Mouse (Mus musculus): ENCODE measurements around the gene Trappc1. TPM values are rescaled to one million over a fixed set of nuclear protein-coding genes. Genes with fewer than 3 reads are reported as not detected.

The Trappc1 gene
- polyA plus RNA-seq, 1 experiment from 2014 or later: 182 TPM

DNA sequence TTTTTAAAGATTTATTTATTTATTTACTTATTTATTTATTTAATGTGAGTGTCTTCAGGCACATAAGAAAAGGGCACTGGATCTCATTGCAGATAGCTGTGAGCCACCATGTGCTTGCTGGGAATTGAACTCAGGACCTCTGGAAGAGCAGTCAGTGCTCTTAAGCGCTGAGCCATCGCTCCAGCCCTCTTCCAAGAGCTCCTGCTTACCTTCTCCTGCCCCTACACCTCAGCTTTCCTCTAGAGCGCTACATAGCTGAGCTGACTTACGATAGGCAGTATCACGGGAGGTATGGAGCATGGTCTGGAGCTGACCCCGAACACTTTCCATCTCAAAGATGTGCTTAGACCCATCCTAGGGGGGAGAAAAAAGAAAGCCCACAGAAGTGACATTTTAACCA is 2.2 kb upstream of the Trappc1 start:
- TF ChIP-seq CTCF (IDR thresholded peaks at IDR 0.05; ENCODE audit: low read depth): no peak
- no peaks in the 10 kb centered on the region for H3K9me3 ChIP-seq (ENCODE audit: control insufficient read depth)
- H3K4me3 ChIP-seq (ENCODE audit: low read depth, low read length): no peak overlapping the region
- 0 out of 2 replicates have a peak, but pooled peaks cover 2% of the 10 kb centered on the region for H3K4me1 ChIP-seq (replicated peaks; ENCODE audit: control insufficient read depth, insufficient read depth, low read length)
- ATAC-seq: no peak
- H3K36me3 ChIP-seq (ENCODE audit: control insufficient read depth, insufficient read depth): peaks cover 28% of the 10 kb centered on the region
- H3K9ac ChIP-seq (ENCODE audit: low read depth, low read length): no peak overlapping the region
- no peak overlapping the region for H3K27ac ChIP-seq (ENCODE audit: low read depth, low read length)
- no peaks in the 10 kb centered on the region for H3K27me3 ChIP-seq (replicated peaks; ENCODE audit: control insufficient read depth, insufficient read depth, low read length)
- WGBS: 93% methylated on average over 6 of the region's 6 CpGs
- 0 out of 2 replicates have a peak overlapping the region, but pooled peaks have one; percentile 76 for H3K4me2 ChIP-seq (replicated peaks; ENCODE audit: low read depth)

- Histone ChIP-seq H3K27ac (ENCODE audit: low read depth, low read length) (no peak overlapping the region), H3K27me3 (replicated peaks; ENCODE audit: control insufficient read depth, insufficient read depth, low read length) (peaks cover 2% of the 10 kb centered on the region; the same call in 1 of the 2 replicates), H3K4me2 (replicated peaks; ENCODE audit: low read depth) (peak overlapping the region; percentile 76; the same call in 1 of the 2 replicates), H3K4me1 (replicated peaks; ENCODE audit: control insufficient read depth, insufficient read depth, low read length) (0 out of 2 replicates have a peak, but pooled peaks cover 2% of the 10 kb centered on the region), H3K36me3 (ENCODE audit: control insufficient read depth, insufficient read depth) (peaks cover 24% of the 10 kb centered on the region), H3K4me3 (ENCODE audit: low read depth, low read length) (no peak overlapping the region), H3K9ac (ENCODE audit: low read depth, low read length) (peak overlapping the region; percentile 23; the same call in 1 of the 2 replicates), H3K9me3 (ENCODE audit: control insufficient read depth) (no peaks in the 10 kb centered on the region)
- no peak for ATAC-seq
- 70% methylated on average over 6 of the region's 6 CpGs for WGBS
- no peak for TF ChIP-seq CTCF (IDR thresholded peaks at IDR 0.05; ENCODE audit: low read depth)
Measured at GRCm38 (mm10) chr11:69322010-69322409, 1.8 kb upstream of the Trappc1 start.

GRCm38 (mm10) chr11:69322693-69323471 is 898 bp upstream of the Trappc1 start:
- peaks cover 19% of the 10 kb centered on the region for H3K36me3 ChIP-seq (ENCODE audit: control insufficient read depth, insufficient read depth)
- peaks cover 5% of the 10 kb centered on the region; the same call in 1 of the 2 replicates for H3K27me3 ChIP-seq (replicated peaks; ENCODE audit: control insufficient read depth, insufficient read depth, low read length)
- 11% methylated on average over 18 of the region's 18 CpGs for WGBS
- H3K9ac ChIP-seq (ENCODE audit: low read depth, low read length): peak overlapping the region; percentile 66
- no peak for ATAC-seq
- TF ChIP-seq CTCF (IDR thresholded peaks at IDR 0.05; ENCODE audit: low read depth): no peak
- peak overlapping the region; percentile 66 for H3K4me3 ChIP-seq (ENCODE audit: low read depth, low read length)
- H3K4me2 ChIP-seq (replicated peaks; ENCODE audit: low read depth): peak overlapping the region; percentile 76
- 0 out of 2 replicates have a peak, but pooled peaks cover 2% of the 10 kb centered on the region for H3K4me1 ChIP-seq (replicated peaks; ENCODE audit: control insufficient read depth, insufficient read depth, low read length)
- H3K9me3 ChIP-seq (ENCODE audit: control insufficient read depth): no peaks in the 10 kb centered on the region
- H3K27ac ChIP-seq (ENCODE audit: low read depth, low read length): peak overlapping the region; percentile 84

DNA sequence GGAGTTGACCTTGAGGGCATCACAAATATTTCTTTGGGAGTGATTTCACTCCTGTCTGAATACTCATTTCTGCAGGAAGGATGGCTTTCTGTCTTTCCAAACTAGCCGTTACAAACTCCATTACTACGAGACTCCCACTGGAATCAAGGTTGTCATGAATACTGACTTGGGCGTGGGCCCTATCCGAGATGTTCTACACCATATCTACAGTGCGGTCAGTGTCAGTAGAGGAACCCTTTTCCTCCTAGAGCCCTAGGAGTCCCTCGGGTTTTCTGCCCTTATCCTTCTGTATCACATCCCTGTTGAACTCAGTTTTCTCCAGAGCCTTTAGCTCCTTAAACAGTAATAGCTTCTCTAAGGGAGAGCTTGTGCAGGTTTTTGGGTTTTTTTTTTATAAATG is 969 bp downstream of the Trappc1 start:
- 0 out of 2 replicates have a peak, but pooled peaks cover 2% of the 10 kb centered on the region for H3K4me1 ChIP-seq (replicated peaks; ENCODE audit: control insufficient read depth, insufficient read depth, low read length)
- no peaks in the 10 kb centered on the region for H3K9me3 ChIP-seq (ENCODE audit: control insufficient read depth)
- peak overlapping the region; percentile 76 for H3K4me2 ChIP-seq (replicated peaks; ENCODE audit: low read depth)
- no peak for ATAC-seq
- no peak overlapping the region for H3K27ac ChIP-seq (ENCODE audit: low read depth, low read length)
- WGBS: 74% methylated on average over 6 of the region's 6 CpGs
- H3K9ac ChIP-seq (ENCODE audit: low read depth, low read length): 0 out of 2 replicates have a peak overlapping the region, but pooled peaks have one; percentile 68
- peaks cover 5% of the 10 kb centered on the region; the same call in 1 of the 2 replicates for H3K27me3 ChIP-seq (replicated peaks; ENCODE audit: control insufficient read depth, insufficient read depth, low read length)
- peak overlapping the region; percentile 66 for H3K4me3 ChIP-seq (ENCODE audit: low read depth, low read length)
- TF ChIP-seq CTCF (IDR thresholded peaks at IDR 0.05; ENCODE audit: low read depth): no peak
- peaks cover 9% of the 10 kb centered on the region for H3K36me3 ChIP-seq (ENCODE audit: control insufficient read depth, insufficient read depth)

GRCm38 (mm10) chr11:69325628-69326407 is 2.0 kb downstream of the Trappc1 start, which contains the start of gene Kcnab3:
Gene Kcnab3, plus strand, starts transcription at chr11:69326258.
- ATAC-seq: peak; percentile 54
- 10% methylated on average over 26 of the region's 26 CpGs for WGBS
- Histone ChIP-seq H3K36me3 (ENCODE audit: control insufficient read depth, insufficient read depth) (peaks cover under 1% of the 10 kb centered on the region; the same call in 1 of the 2 replicates), H3K27me3 (replicated peaks; ENCODE audit: control insufficient read depth, insufficient read depth, low read length) (peaks cover 5% of the 10 kb centered on the region; the same call in 1 of the 2 replicates), H3K4me1 (replicated peaks; ENCODE audit: control insufficient read depth, insufficient read depth, low read length) (0 out of 2 replicates have a peak, but pooled peaks cover 2% of the 10 kb centered on the region), H3K4me2 (replicated peaks; ENCODE audit: low read depth) (peak within 1 kb of the TSS; percentile 99), H3K9me3 (ENCODE audit: control insufficient read depth) (no peaks in the 10 kb centered on the region), H3K4me3 (ENCODE audit: low read depth, low read length) (peak within 1 kb of the TSS; percentile 54), H3K9ac (ENCODE audit: low read depth, low read length) (peak within 1 kb of the TSS; percentile 46), H3K27ac (ENCODE audit: low read depth, low read length) (peak within 1 kb of the TSS; percentile 28; the same call in 1 of the 2 replicates)
- no peak for TF ChIP-seq CTCF (IDR thresholded peaks at IDR 0.05; ENCODE audit: low read depth)
